Mouse (Mus musculus) A20 (cell line): ENCODE measurements around the gene Irf8.

Experiments
- DNase-seq: peaks from one replicate; pipeline ENCODE4 v3.0.0-alpha.2; 2011; ENCODE audit warnings: low read depth, low spot score

The Irf8 gene

DNA sequence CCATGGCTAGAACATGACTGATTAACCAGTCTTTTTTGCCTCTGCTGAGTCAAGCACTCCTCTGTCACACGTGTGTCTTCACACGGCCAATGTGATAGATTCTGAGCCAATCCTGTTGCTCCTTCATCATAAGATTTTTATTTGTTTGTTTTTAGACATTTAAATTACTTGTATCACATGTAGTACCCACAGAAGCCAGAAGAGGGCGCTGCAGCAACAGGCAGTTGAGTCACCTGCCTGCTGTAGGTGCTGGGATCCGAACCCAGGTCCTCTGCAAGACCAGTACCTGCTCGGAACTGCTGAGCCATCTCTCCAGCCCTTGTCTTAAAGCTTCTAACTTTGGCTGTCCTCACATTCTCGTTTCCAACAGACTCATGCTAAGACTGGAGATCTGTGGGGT lies 13.1 kb upstream of the Irf8 start:
- DNase-seq = peak; percentile 35

- DNase-seq = peak; percentile 72
Observed at GRCm38 (mm10) chr8:120724096-120724495, 12.1 kb upstream of the Irf8 start.

DNA sequence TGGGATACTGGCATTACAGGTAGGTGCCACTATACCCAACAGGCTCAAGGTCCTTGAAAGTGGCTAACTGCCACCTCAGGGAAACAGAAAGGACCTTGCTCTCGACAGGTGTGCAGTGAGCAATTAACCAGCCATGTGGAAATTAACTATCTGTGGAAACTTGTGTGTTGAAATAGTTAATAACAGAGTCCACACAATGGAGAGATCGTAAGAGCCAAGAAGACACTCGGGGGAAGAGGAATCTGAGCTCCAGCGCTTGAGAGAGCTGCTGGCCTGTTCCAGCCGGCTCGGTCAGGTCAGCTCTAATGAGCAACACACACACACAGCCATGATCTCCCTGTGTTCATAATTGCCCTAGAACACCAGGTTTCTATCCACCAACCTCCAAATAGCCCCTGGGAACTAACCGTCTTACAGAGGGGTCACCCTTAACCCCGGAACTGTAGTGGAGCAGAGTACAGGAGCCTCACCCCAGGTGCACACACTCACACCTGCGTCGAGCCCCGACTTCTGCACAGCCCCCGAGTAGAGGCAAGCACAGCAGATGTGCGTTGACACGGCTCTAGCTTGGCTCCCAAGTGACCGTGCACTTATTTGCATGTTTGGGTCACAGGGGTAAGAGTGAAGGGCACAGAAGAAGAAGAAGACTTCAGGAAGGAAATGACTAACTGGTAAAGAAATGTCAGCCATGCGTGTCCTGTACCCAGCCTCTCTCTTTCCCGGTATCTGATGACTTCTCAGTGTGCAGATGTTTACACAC lies 11.2 kb upstream of the Irf8 start:
- DNase-seq = peak; percentile 98

DNA sequence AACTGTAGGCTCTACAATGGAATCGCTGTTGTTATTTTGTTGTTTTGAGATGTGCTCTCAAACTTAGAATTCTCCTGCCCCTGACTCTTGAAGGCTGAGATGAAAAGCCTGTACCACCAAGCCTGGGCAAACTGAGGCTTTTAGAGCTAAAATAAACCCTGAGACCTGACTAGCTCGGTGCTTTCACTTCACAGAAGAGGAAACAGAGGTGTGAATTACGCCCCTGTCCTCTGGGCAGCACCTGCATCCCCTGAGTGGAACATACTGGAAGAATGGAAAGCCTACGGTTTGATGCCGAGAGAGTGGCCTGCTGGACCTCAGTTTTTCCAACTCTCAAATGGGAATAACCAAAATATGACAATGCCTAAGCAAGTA lies 10.6 kb upstream of the Irf8 start:
- DNase-seq = no peak

DNA sequence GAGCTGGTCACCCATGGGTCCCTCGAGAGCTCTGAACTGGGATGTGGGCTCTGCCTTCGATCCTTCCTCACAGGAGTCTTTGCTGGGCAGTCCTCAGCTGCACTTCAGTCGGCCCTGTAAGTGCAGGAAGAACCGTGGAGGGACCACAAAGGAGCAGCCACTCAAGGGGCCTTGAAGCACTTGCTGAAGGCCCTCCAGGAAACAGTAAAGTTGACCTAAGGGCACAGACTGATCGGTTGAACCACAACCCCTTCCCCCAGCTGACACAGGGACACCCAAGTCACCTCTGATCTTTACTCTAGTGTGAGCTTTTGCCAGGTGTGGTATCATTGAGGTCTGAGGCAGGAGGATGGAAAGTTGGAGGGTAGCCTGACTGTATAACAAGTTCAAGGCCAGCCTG lies 10.1 kb upstream of the Irf8 start:
- no peak for DNase-seq

GRCm38 (mm10) chr8:120728488-120729160 lies 7.5 kb upstream of the Irf8 start:
- DNase-seq = no peak

- DNase-seq = no peak
Observed at GRCm38 (mm10) chr8:120731582-120731981, 4.6 kb upstream of the Irf8 start.

DNA sequence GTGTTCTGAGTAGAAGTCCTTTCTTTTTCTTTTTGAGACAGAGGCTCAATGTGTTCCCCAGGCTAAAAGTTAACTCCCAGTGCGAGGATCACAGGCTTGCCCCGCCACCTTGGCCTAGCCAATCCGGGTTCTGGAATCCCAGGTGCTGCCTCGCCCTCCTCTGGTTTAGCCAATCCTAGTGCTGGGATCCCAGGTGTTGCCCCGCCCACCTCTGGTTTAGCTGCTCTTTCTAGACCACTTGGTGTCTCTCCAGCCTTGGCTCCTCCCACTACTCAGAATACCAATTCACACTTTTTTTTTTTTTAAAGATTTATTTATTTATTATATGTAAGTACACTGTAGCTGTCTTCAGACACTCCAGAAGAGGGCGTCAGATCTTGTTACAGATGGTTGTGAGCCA lies 4.1 kb upstream of the Irf8 start:
- DNase-seq = peak; percentile 92

DNA sequence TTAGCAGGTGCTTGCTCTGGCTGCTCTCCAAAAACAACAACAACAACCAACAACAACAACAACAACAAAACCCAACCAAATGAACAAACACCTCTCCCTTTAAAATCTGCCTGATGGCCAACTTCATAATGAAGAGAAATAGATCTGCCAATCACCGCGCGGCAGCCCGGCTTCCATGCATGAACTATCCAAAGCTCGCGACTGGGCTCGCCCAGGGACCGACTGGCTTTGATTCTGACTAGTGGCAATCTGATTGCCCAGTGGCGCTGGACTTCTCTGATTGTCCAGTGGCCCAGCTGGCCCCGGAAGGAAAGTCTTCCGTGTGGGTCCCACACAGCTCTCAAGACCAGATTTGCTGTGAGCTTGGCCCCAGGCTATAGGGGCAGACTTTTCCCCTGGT lies 328 bp downstream of the Irf8 start:
- DNase-seq = no peak

- peak; percentile 58 for DNase-seq
Observed at GRCm38 (mm10) chr8:120737166-120737565, 1.0 kb downstream of the Irf8 start.

DNA sequence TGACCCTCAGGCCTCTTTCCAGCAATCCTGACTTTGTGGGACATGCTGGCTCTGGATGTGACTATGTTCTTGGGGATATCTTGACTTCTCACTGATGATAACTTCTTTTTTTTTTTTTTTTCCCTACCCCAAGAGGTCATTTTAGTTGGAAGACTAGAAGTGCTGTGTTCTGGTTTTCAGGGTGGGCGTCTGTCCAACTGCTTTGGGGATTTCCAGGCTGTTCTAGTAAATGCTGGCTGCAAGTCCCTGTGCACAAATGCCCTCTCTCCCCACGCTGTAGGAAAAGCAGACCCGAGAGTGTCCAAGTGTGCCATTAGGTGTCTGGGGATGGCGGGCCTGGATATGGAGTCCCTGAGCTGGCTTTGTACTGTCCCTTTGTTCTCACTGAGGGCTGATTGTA lies 2.6 kb downstream of the Irf8 start:
- no peak for DNase-seq

DNA sequence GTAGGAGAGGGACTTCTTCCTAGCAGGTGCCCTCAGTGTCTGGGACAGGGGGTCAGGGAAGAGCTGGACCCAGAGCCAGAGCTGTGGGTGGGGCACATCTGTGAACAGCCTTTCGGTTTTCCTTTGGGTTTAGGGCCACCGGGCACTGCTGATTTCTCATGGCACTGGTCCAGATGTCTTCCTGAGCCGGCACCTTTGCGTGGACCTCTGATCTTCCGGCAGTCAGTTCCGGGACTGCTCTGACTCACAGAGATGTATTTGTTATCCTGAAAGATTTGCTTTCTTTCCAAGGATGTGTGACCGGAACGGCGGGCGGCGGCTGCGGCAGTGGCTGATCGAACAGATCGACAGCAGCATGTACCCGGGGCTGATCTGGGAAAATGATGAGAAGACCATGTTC lies 3.4 kb downstream of the Irf8 start:
- peak; percentile 49 for DNase-seq

GRCm38 (mm10) chr8:120740579-120740978 lies 4.4 kb downstream of the Irf8 start:
- peak; percentile 52 for DNase-seq

DNA sequence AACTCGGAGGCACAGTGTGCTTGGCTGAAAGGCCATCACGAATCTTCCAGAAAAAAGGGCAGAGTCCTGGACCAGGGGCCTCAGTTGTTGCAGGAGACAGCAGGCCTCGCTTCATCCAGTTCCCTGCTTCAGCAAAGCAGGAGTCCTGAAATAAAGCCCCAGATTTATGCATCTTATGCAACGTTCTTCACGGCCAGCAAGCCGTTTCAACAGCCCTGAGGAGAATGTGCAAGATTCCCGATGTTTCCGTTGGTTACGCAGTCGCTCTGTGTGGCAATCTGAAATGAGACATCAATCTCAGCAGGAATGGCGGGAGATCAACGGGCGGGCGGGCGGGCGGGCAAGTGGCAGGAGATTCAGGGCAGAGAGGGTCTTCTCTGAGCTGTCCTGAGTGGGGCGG lies 4.8 kb downstream of the Irf8 start:
- DNase-seq = no peak

GRCm38 (mm10) chr8:120741815-120742530 lies 5.8 kb downstream of the Irf8 start:
- DNase-seq = peak; percentile 58

GRCm38 (mm10) chr8:120743149-120743897 lies 7.2 kb downstream of the Irf8 start:
- peak; percentile 66 for DNase-seq

- peak; percentile 59 for DNase-seq
Observed at GRCm38 (mm10) chr8:120743898-120744290, 7.7 kb downstream of the Irf8 start.

GRCm38 (mm10) chr8:120744448-120744847 lies 8.3 kb downstream of the Irf8 start:
- peak; percentile 87 for DNase-seq

DNA sequence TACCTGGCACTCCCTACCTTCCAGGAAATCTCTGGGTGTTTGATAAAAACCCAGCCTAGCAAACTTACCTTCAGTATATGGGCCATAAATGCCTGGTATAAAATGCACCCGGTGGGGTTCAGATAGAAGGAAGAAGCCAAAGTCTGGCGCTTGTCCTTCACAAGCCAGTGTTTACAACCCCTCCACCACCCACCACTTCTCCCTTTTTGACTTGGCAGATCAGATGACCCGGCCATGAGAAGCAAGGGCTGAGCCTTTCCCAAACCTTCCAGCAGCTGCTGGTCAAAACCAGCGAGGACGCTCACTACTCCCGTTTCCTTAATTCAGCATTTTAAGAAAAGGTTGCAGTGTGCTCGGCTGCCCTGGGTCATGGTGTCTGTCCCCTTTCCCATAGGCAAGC lies 9.1 kb downstream of the Irf8 start:
- DNase-seq = peak; percentile 60

- DNase-seq = peak; percentile 88
Observed at GRCm38 (mm10) chr8:120746007-120746701, 10.0 kb downstream of the Irf8 start.

- peak; percentile 63 for DNase-seq
Observed at GRCm38 (mm10) chr8:120747286-120747685, 11.1 kb downstream of the Irf8 start.
